Mouse (Mus musculus): Measurements from ENCODE around the gene Nfix.

Nfix gene

DNA sequence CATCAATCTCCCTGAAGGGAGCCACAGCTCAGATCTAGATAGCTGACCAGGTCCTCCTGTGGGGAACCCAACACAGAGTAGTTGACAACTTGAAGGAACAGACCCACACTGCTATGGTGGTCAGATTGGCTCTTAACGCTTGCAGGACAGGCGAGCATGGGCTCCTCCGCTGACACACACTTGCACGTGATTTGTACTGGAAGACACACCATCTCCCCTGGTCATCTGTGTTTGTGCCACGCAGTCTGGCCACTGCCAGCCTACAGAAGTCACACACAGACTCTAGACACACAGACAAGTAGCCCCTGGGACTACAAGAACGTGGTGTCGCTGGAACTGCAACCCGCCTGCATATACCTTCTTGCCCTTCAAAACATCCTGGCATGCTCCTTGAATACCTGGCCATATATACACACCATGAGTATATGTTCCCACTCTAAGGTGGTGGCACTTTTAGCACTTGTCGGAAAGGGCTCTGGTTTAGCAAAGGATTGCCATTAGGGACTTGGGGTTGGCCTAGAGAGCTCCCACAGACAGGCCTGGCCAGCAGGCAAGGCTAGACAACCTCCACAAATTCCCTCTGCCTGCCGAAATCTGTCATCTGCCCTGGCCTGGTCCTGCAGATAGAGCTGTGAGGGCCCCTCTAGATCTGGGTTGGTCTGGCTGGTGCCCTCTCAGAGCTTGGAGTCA, 1.6 kb downstream of the Nfix start:
- DNase-seq (ENCODE audit: extremely low spot score, low read depth, low spot score), result no peak

DNA sequence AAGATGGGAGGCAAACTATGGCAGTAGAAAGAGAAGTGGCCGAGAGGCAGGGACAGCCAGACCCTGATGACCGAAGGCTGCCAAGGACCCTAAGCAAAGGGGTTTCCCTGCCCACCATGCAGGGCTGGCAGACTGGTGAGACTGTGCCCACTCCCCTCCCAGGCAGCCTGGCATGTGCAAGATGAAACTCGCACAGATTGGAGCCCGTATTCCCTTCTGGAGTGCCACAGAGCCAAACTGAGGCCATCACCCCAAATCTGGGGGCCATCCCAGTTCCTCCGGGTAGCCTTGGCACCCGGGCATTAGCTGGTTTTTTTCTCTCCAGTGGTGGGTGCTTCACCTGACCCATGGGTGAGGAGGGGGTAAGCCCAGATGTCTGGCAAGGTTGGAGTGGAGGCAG, 2.2 kb downstream of the Nfix start:
- DNase-seq (ENCODE audit: extremely low spot score, low read depth, low spot score), result no peak

DNA sequence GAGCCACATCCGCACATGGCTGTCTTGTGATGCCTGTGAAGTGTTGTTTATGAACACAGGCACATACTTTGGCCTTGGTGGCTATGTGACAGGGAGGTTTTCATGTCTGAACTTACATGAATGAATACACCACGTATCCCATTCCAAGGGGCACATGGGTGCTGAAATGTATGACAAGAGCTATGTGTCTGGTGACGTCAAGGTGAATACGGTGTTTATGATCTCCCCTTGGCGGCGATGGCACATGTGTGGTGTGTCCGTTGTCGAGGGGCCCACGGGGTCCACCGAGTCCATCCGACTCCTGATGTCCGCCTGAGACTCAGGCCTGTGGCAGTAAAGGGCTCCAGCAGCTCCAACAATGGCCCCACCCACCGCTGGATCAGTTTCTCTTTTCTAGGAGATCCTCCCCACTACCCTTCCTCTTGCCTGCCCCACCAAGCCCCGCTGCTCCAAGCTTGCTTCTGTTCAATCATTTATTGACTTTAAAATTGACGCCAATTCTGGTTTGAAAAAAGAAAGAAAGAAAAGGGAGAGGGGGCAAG, 2.8 kb downstream of the Nfix start:
- no peak for DNase-seq (ENCODE audit: extremely low spot score, low read depth, low spot score)

DNA sequence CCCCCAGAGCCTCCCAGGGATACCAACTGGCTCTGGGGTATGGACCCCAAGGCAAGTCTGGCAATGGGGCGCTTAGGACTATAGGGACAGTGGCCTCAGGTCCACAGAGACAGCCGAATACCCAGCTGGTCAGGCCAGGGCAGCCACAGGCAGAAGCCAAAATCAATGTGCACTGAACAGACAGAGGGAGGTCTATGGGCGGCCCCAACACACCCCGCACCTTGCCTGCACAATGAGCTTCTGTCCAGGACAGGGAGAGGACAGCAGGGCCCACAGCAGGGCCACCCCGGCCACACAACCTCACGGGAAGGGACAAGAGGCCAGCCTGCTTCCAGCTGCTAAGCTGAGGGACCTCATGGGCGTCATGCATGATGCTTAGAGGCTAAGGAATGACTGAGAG, 5.7 kb downstream of the Nfix start:
- DNase-seq (ENCODE audit: extremely low spot score, low read depth, low spot score), result no peak

DNA sequence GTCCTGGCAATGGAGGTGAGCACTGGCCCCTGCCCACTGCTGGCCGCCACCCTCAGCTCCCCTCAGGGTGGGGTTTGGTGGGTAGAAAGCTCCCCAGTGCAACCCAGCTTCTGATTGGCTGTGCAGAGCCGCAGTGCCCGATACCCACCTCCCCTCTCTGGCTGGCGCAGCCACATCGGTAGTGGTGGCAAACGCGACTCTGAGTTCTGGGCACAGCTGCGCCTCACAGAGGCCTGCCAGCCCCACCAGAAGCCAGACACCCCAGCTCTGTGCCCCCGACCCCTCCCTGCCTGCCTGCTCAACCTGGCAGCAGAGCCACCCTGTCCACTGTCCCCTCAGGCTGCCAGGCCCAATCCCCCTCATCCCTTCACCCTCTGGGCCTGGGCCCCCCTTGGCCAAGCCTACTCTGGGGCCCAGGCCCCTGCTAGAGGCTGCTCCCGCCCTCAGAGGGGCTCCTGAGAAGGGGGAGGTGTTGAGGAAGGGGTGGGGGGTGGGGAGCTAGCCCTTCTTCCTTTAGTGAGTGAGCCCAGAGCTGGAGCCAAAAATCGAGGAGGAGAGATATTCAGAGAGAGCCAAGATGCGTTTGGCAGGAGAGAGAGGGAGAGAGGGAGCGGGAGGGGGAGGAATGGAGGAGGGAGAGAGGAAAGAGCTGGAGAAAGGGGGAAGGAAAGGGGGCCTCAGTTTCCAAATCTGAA, 6.2 kb downstream of the Nfix start:
- DNase-seq (ENCODE audit: extremely low spot score, low read depth, low spot score), result no peak

DNA sequence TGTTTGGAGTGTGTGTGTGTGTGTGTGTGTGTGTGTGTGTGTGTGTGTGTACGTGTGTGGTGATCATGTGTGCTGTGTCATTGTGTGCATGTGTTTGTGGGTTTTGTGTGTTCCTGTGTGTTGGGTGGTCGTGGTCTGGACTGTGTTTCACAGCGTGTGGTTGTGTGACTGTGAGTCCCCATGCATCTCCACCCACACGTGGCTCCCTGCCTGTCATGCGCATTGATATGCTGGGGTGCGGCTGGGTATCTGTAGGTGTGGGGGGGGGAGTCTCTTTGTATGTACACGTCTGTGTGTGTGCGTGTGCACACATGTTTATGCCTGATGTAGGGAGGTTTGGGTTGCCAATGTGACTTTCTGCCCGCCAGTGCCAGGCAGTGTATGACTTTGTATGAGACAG, 7.0 kb downstream of the Nfix start:
- no peak for DNase-seq (ENCODE audit: extremely low spot score, low read depth, low spot score)

DNA sequence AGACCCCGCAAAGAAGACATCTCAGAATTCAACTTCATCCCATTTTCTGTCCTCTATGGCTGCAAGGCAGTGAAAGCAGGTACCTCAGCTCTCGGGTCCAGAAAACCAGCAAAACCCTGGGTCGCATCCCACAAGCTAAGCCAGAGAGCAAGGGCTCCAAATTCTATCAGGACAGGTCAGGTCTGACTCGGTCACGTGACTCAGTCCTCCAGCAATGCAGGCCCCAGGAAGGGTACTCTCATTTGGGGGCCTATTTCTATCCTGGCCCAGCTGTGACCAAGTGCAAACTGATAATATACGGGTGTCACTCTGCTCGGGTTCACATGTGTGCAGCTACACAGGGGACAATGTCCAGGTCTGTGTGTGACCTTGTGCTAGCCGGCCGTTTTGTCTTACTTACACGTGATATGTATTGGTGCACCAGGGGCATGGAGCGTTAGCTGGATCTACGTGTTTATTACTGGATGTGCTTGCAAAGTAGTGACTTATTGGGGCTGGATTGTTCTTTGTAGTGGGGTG, 7.7 kb downstream of the Nfix start:
- DNase-seq (ENCODE audit: extremely low spot score, low read depth, low spot score), result no peak

DNA sequence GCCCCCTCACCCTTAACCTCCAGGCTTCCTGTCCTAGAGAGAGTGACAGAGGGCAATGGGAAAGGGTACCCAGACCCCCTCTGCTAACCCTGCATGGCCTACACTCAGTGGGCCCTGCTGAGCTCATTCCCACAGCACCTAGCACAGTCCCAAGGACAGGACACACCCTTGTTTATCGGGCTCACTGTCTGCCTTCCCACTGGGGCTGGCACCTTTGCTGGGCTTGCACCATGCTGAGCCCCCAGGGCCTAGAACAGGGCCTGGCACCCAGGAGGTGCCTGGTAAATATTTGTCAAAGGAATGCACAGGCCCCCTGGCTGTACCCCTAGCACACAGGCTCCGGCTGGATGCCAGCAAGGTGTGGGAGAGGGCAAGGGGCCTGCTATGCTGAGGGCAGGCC, 9.6 kb downstream of the Nfix start:
- no peak for DNase-seq (ENCODE audit: extremely low spot score, low read depth, low spot score)

DNA sequence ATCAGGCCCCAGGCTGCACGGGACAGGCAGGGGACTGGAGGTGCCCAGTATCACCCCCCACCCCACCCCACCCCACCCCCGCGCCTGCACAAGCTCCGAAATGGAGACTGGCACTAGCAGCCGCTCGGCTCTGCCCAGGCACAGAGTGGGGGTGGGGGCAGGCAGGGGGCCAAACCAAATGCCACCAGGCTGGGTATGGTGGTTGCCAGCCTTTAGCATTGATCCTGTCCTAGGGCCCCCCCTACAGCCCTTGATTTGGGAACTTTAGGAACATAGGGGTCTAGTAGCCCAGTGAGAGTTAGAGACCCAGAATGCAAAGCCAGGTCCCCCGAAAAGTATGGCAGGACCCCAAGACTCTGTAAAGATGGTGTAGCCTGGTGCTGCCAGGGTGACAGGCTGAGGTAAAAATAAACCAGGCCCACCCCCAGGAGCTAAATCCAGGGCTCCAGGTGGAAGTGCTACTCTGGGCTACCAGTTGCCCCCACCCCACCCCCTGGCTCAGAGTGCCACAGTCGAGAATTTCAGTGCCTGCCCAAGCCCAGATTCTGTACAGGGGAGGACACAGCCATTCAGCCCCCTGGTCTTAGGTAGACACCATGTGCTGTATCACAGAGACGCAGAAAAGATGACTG, 10.2 kb downstream of the Nfix start:
- no peak for DNase-seq (ENCODE audit: extremely low spot score, low read depth, low spot score)

DNA sequence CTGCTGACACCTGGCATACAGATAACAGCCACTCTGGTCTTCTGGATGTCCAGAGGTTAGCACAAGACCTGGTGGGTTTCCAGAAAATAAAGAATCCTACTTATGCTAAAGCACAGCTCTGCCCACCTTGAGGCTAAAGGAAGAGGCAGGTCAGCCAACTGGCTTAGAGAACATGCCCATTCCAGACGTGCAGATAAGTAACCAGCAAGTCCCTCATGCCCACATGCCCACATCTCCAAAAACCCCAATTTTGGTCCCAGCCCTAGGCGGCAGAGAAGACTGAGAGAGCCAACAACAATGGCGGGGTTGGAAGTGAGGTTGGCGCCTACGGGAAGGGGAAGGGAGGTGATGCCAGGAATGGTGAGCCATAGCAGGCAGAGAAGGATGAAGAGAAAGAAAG, 10.8 kb downstream of the Nfix start:
- no peak for DNase-seq (ENCODE audit: extremely low spot score, low read depth, low spot score)

DNA sequence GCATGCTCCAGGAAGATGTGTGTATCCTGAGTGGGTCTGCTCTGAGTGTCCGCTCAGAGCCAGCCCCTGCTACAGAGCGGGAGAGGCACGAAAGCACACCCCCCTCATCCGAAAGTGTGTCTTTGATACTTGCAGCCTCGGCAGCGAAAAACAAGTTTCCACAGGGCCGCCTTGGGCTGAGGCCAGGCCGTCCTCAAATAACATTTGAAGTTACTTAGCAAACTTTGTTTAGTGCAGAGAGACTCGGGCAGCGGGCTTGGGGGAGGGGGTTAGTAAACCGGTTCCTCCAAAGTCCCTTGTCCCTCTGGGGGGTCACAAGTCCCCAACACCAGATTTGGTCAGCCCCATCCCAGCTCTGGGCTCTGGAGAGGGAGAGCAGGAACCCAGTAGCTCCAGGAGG, 11.2 kb downstream of the Nfix start:
- DNase-seq (ENCODE audit: extremely low spot score, low read depth, low spot score), result no peak

DNA sequence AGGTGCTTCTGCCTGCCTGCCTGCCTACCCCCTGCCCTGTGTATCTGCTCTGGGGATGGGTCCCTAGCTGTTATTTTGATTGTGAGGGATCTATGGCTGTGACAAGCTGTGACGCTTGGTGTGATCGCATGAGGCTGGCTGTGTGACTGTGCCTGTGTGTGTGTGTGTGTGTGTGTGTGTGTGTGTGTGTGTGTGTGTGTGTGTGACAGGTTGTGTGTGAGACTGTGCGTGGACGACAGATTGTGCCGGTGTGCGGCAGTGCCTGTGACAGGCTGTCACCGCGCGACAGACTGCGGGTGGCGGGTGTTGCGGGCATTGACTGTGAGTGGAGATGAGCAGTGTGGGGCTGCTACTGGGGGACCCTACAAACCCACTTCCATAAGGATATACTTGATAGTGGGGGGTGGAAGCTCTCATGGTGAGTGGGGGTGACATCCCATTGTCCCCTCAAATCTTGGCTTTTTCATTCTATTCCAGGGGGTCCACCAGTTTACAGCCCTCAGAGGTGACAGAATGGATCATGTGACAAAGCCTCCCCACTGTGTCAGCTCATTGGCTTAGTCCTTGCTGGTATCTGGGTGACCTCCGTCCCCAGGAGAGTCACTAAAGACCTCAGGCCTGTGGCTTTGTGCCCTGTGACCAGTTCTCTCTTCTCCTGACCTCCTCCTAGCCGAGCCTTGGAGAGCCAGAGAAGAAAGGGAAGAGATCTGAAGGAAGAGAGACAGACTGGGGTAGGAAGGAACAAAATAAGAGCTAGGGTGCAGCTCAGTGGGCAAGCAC, 12.4 kb downstream of the Nfix start:
- DNase-seq (ENCODE audit: extremely low spot score, low read depth, low spot score), result no peak

DNA sequence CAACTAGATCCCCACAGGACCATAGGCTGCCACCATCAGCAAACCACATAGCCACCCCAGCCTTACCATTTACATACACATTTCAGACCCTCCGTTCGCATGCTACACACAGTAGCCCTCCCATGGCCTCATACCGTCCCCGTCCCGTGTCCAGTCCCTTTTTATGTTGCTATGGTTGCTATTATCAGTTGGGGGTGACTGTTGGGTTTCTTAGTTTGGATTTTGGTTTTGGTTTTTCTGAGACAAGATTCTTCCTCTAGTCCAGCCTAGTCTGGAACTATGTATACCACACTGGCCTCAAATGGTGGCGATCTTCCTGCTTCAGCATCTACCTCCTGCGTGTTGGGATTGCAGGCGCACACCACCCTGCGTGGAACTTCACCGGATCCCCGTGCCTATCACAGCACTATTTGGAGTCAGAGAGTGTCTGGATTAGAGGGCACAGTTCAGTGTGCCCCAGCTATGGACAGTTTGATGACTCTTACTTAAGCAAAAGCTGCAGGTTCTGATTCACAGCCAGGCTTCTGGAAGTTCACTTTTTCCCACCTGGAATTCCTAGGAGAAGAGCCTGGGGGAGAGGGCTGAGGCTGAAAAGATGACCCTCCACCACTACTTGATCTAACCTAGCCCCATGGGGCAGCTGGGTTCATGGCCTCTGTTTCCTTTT, 13.2 kb downstream of the Nfix start:
- DNase-seq (ENCODE audit: extremely low spot score, low read depth, low spot score), result no peak

DNA sequence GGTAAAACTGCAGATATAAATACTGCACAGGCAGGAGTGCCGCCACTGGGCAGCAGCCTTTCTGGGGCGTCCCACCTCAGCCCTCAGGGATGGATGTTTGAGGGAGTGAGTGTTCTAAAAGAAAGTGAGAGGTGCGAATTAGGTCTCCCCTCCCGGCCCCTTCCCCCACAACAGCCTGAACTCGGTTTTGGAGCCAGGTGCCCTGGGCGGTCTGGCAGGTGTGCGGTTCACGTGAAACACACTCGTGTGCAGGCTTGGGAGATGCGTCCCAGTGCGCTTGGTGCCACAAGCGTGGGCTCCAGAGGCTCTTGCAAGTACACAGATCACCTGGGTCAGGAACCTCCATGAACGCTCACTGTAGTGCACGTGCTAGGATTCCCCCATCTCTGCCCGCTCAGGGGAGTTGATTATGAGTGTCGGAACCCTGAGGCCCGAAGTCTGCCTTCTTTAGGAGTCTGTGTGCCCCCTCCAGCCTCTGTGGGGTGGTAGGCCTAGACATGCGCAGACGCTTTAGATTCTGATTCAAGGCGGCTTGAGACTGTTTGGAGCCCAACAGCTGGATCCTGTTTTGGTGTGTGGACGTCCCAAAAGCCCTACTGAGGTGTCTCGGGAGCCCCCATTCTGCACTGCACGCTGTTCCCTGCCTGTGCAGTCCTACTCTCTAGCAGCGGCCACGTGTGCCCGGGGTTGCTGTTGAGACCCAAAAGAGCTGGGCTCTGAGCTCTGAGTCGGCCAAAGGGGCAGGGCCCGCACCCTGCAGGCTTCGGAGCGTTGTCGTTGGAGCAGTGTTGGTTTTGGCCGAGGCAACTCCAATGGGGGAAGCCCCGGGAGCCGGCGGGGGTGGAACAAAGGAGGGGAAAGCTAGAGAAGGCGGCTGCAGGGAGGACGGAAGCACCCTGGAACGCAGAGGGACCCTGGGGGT, 14.1 kb downstream of the Nfix start:
- no peak for DNase-seq (ENCODE audit: extremely low spot score, low read depth, low spot score)

DNA sequence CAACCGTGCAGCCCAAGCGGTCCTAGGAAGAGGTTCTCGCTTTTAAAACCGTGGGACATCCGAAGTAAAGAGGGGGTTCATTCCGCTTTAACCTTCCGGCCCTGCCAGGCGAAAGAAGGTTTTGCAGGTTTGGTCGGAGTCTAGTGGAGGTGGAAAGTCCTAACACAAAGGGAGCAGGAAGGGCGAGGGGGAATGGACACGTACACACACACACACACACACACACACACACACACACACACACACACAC, 14.7 kb downstream of the Nfix start:
- DNase-seq (ENCODE audit: extremely low spot score, low read depth, low spot score), result no peak

DNA sequence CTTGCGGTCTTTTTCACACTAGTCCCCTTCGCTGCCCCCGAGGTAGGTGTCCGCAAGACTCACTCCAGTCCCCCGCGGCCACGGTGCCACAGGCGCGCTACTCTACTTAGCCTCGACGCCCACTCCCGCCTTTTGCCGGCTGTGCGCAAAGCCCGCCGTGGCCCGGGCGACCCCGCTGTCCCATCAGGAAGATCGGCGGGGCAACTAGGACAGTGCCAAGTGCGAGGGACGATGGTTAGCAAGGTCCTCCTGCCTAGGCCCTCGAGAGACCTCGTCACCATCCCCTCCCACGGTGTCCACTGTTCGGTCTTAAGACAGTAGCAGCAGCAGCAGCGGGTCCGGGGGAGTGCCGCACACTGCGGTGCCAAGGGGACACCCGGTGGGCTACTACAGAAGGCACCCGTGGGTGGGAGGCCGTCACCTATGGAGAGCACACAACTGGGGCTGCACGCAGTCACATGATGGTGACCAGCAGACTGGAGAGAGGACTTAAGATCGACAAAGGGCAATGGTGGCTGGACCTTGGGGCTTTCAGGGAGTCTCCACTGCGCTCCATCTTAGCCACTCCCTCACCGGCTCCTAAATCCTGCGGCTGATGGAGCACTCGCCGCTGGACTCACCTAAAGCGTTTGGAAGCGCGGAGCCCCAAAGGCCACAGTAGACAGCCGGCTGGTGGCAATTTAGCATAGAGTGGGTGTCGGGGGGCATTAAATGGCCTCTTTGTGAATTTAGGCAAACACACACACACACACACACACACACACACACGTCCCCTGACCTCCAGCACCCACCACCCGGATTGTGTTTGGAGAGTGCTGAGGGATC, 15.3 kb downstream of the Nfix start:
- DNase-seq (ENCODE audit: extremely low spot score, low read depth, low spot score), result no peak

DNA sequence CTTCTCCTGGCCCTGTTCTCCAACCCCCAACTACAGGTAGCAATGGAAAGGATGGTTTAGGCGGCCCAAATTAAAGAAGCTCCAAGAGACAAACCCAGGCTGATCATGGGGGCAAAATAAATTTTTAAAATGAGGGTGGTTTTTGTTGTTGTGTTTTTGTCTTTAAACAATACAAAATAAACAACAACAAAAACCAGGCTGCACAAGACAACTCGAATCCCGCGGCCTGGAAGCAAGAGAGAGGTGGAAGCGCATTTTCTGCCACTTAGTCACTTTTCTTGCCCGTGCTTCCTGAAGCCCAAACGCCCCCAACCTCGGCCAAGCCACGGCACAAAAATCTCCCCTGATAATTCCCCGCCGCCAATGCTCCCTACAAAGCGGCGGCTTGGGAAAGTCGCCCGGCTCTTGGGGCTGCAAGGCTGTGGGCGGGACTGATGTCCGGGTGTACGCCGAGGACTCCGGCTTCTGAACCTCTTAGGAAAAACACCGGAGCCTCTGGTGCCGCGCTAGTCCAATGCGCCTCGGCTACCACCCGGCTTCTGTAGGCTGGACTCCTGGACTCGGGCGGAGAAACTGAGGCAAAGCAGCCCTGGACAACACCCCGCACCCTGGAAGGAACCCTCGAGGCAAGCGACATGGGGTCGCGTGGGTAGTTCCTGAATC, 16.1 kb downstream of the Nfix start:
- no peak for DNase-seq (ENCODE audit: extremely low spot score, low read depth, low spot score)

DNA sequence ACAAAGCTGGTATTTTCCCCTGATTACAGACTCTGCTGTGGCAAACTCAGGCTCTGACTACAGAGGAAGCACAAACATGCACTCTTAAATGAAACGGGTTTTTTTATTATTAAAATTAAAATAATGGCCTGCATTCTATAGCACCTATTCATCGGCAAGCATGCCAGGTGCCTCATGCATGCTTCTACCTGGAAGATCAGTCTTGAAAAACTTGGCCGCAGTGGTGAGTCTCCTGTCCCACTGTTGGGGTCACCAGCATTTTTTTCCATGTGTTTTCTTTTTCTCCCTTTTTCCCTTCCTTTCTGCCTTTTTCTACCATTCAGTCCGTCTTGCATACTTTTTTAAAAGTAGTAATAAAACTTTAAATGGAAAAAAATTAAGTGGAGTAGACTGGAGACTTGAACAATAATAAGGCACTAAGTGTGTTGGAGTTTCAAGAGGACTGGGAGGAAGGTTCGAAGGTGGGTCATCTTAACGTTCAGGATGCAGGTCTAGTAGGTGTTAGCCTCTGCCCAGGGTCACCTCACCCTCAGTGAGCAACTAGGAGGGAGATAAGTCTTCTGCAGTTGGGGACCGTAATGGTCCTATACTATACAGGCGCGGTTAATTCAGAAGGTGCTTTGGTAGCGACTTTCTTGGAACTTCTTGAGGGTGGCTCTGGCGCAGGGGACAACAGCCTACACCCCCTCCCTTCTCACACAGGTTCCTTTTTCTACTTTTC, 16.8 kb downstream of the Nfix start:
- no peak for DNase-seq (ENCODE audit: extremely low spot score, low read depth, low spot score)

Data from hindlimb bud, embryonic 11.5 days (tissue).